In the genomic region with DNA sequence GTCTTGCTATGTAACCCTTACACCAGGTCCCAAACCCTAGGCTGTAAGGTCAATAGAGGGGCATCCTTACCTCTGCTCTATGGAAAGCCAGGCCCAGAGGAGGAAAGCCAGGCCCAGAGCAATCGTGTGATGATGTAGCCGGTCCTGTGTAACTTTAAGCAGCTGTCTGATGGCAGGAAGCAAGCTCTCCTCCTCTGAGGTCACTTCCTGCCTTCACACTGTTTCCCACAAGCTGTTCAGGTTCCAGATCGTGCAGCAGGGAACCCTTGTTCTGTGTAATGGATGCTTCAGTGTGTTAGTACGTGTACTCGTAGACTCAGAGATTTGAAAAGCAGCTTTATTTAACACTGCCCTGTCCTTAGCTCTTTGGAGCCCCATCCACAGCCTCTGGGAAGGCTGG, we compare ENCODE assay signal across 9 mouse cellular contexts. TPM values are rescaled to one million over a fixed set of nuclear protein-coding genes. Genes with fewer than 3 reads are reported as not detected.
A peak's percentile ranks its signal among the peaks of the same experiment; 100 is the strongest.
DNase-seq lines count a peak whose midpoint lies in the region; ATAC-seq and TF ChIP-seq lines count a peak whose summit lies in the region.
"Had no signal": no experiment of that assay in that cellular context is flagged by ENCODE, and none has a peak within 500 bp of the region (broad histone marks: within the 10 kb centered on the region; RNA-seq: fewer than 3 reads in every experiment).

No protein-coding gene starts in this region.

- 0 out of 2 replicates have a peak, but pooled peaks have one; percentile 13 for ATAC-seq in granulocyte monocyte progenitor cell, adult 5-6 weeks (replicated peaks; ENCODE audit: poor library complexity, severe bottlenecking)
- ATAC-seq in frontal cortex, adult (ENCODE audit: low TSS enrichment) = no peak
- no peak for ATAC-seq in hindbrain, embryonic 12.5 days (ENCODE audit: low FRiP score)

- H3K4me2 ChIP-seq in hindbrain, embryonic 12.5 days (replicated peaks) = no peak overlapping the region

- peak overlapping the region; percentile 7; the same call in 1 of the 2 replicates for H3K4me3 ChIP-seq in kidney, adult 2 months (ENCODE audit: insufficient read depth, low read depth, low read length)
- H3K4me3 ChIP-seq in hindbrain, embryonic 12.5 days = no peak overlapping the region

- DNase-seq in kidney, adult 2 months = peak; percentile 34
- no peak for DNase-seq in kidney, postnatal 25 days
- DNase-seq in kidney, postnatal 14 days = peak; percentile 25
- DNase-seq in splenic B cell, adult 2 months (ENCODE audit: low read depth, low spot score) = peak; percentile 33
- DNase-seq in right cerebral cortex, postnatal 14 days = no peak
- DNase-seq: cerebellum, adult 8-10 months had no signal

- no peaks in the 10 kb centered on the region for H3K27me3 ChIP-seq in kidney, adult 2 months (replicated peaks; ENCODE audit: control insufficient read depth, insufficient read depth, low read length)
- no peaks in the 10 kb centered on the region for H3K27me3 ChIP-seq in splenic B cell, adult 2 months (ENCODE audit: control insufficient read depth, insufficient read depth, low read length, poor library complexity, severe bottlenecking)
- H3K27me3 ChIP-seq in hindbrain, embryonic 12.5 days = no peaks in the 10 kb centered on the region

- H3K4me1 ChIP-seq in kidney, adult 2 months (ENCODE audit: control insufficient read depth, insufficient read depth, low read length) = no peaks in the 10 kb centered on the region
- H3K4me1 ChIP-seq in hindbrain, embryonic 12.5 days = peaks cover 13% of the 10 kb centered on the region

- TF ChIP-seq POLR2A in kidney, adult 2 months (IDR thresholded peaks at IDR 0.05; ENCODE audit: low read depth, low read length) = no peak

- H3K36me3 ChIP-seq in kidney, adult 2 months (ENCODE audit: control insufficient read depth, insufficient read depth, low read length) = no peaks in the 10 kb centered on the region
- H3K36me3 ChIP-seq in splenic B cell, adult 2 months (ENCODE audit: control insufficient read depth, insufficient read depth, low read length, poor library complexity, severe bottlenecking) = no peaks in the 10 kb centered on the region
- H3K36me3 ChIP-seq in hindbrain, embryonic 12.5 days = no peaks in the 10 kb centered on the region

- H3K9ac ChIP-seq in hindbrain, embryonic 12.5 days = no peak overlapping the region

- no peaks in the 10 kb centered on the region for H3K9me3 ChIP-seq in hindbrain, embryonic 12.5 days (replicated peaks)

- 38% methylated on average over 5 of the region's 5 CpGs for WGBS in kidney, adult 2 months
- 76% methylated on average over 5 of the region's 5 CpGs for WGBS in hindbrain, embryonic 12.5 days

- TF ChIP-seq CTCF in kidney, adult 2 months (conservative IDR thresholded peaks at IDR 0.05; ENCODE audit: insufficient read depth, insufficient read length, low read depth, low read length) = no peak

- peak overlapping the region; percentile 71 for H3K27ac ChIP-seq in kidney, adult 2 months (ENCODE audit: insufficient read depth, low read depth, low read length)
- H3K27ac ChIP-seq in hindbrain, embryonic 12.5 days = no peak overlapping the region

RNA-seq across cellular contexts. Expression of a gene that starts 55.1 kb away (rescaled TPM):
- polyA plus RNA-seq in kidney, adult 2 months (2012; rRNA removed) = 42.8 and 46.3 TPM in 2 replicates
- 72.5 and 97.7 TPM in 2 replicates for total RNA-seq in granulocyte monocyte progenitor cell, adult 5-6 weeks (2014; fragmentation: Nextera tagmentation)
- 97.8 and 98.0 TPM in 2 replicates for total RNA-seq in granulocyte monocyte progenitor cell, adult 5-6 weeks (2017)
- 46.2 and 49.8 TPM in 2 replicates for polyA plus RNA-seq in hindbrain, embryonic 12.5 days (2016; fragmentation: Nextera tagmentation; extraction: Ambion mirVana)

Comparison
In these comparisons a context has a peak if more than half of its experiments do, and no peak if none do; other contexts are left out.
1. DNase-seq: peak in kidney, adult 2 months (single experiment), kidney, postnatal 14 days (single experiment) and splenic B cell, adult 2 months (single experiment); none in kidney, postnatal 25 days (0 of 2) and right cerebral cortex, postnatal 14 days (single experiment).